Mouse (Mus musculus) adipocyte (in vitro differentiated cells): ENCODE data around the gene Lrrc29.
A peak's percentile ranks its signal among the peaks of the same experiment; 100 is the strongest.

Source experiments
- DNase-seq: peaks from one replicate; pipeline ENCODE4 v3.0.0-alpha.2; 2016; ENCODE audit warnings: low spot score

Lrrc29 gene

DNA sequence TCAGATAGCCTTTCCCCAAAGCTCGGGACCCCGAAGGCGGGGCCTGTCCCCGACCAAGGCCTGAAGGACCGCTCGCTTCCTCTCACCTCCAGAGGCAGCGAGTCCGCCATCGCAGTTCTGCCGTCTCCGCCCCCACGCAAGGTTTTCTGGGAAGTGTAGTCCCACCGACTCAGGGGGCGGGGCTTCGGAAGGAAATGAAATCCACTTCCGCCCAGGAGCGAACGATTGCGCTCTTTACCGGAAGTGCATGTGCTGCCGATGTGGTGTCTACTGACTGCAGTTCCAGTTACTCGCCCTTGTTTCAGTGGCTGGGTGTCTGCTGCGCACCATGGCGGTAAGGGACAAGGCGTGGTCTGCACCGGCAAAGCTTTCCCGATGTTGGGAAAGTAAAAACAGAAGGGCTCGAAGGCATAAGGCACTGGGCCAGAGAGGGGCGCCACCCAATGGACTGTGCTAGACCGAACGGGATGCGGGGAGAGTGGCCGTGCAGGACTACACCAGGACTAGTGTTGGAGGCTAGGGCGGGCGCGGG is at the start of gene Lrrc29, which contains the start of gene Tmem208:
Lrrc29 (minus strand) TSS at position 138 of the 532 bp plus-strand sequence.
Tmem208 (plus strand) TSS at position 214 of the 532 bp plus-strand sequence.
- DNase-seq: peak; percentile 99

DNA sequence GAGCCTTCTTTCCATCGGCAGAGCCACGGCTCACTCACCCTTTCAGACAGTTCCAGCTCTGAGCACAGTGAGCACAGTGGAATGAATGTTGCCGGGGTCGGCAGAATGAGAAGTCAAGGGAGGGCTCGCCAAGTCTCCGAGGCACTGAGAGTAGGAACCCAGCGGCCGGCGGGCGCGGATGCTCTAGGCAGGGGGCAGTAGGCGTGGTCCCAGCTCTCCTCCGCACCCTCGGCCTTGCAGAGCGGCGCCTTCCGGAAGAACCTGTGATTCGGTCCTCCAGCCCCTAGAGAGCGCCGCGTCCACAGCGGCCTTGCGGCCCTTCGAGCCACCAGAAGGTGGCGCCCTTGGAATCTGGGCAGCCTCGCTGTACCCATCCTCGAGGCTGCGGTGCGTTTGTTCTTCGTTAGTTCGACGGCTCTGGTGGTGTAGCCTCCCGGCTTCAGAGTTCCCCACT is 48.5 kb upstream of the Lrrc29 start:
- DNase-seq: no peak

GRCm38 (mm10) chr8:105373032-105373431 is 47.0 kb upstream of the Lrrc29 start, which contains the start of gene Plekhg4:
Gene Plekhg4, plus strand, starts transcription at chr8:105373274.
- DNase-seq: no peak

- no peak for DNase-seq
Observed at GRCm38 (mm10) chr8:105372473-105372872, 46.4 kb upstream of the Lrrc29 start.

DNA sequence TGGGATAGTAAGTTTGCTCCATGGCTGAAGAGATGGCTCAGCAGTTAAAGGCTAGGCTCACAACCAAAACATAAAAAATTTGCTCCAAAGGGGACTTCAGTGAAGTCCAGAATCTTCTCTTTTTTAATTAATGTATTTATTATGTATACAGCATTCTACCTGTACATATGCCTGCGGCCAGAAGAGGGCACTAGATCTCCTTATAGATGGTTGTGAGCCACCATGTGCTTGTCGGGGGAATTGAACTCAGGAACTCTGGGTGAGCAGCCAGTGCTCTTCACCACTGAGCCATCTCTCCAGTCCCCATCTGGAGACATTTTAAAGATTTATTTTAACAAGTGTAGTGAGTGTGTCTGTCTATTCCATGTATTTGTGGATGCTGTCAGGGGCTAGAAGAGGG is 41.0 kb upstream of the Lrrc29 start:
- peak; percentile 43 for DNase-seq

DNA sequence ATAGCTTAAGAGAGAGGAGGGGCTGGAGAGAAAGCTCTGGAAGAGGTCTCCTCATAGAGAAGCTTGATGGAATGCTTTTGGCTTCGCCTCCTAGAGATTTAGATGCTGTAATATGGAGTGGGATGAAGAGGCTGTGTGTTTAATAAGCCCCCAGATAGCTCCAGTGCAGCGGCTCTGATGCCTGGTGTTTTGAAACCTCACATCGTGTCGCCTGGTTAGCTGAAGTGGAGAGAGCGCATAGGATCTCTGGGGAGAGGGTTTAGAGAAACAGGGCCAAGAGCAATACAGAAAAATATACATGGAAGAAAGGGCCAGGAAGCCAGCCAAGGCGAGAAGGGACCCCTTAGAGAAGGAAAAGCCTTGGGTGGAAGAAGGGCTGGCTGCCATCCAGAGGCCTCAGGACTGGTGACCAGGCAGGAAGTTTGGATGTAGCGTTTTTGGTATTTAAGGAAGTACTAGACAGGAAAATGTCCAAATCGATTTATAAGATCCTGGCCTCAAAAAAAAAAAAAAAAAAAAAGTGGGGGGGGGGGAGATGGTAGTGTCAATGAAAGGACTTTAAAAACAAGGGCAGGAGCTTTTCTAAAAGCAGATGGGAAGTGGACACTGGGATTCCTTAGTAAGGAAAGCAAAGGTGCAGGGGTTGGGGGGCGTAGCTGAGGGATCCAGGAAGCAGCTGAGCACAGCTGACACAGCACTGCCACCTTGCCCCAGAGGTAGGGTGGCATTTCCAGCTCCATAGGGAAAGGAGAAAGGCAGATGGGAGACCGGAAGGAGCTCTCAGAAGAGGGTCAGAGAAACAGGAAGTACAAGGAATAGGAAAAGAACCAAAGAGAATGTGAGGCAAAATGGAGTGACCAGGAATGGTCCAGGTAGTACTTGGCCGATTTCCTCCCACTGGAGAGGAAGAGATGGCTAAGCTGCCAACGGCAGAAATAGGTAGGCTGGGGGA is 35.9 kb upstream of the Lrrc29 start:
- DNase-seq: no peak

- DNase-seq: peak; percentile 64
Observed at GRCm38 (mm10) chr8:105359646-105360045, 33.6 kb upstream of the Lrrc29 start.

GRCm38 (mm10) chr8:105359208-105359607 is 33.1 kb upstream of the Lrrc29 start:
- DNase-seq: no peak

DNA sequence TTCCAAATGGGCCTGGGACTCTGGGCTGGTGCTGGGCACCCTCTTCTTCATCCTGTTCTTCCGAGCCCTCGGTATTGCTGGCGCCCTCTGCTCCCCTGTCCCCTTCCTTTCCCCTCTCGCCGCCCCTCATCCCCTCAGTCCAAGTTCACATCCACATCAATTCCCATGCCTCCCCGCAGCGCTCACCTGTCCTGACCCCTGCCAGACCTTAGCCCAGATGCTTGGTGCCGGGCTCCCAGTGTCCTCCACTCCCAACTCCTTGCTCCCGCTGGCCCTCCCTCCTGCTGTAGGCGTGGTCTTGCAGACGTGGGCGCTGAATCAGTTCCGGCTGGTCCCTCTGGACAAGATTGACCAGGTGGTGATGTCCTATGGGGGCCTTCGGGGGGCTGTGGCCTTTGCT is 30.6 kb upstream of the Lrrc29 start:
- DNase-seq: no peak

- DNase-seq: no peak
Observed at GRCm38 (mm10) chr8:105355179-105356024, 29.3 kb upstream of the Lrrc29 start.

- DNase-seq: no peak
Observed at GRCm38 (mm10) chr8:105354549-105354948, 28.5 kb upstream of the Lrrc29 start.

DNA sequence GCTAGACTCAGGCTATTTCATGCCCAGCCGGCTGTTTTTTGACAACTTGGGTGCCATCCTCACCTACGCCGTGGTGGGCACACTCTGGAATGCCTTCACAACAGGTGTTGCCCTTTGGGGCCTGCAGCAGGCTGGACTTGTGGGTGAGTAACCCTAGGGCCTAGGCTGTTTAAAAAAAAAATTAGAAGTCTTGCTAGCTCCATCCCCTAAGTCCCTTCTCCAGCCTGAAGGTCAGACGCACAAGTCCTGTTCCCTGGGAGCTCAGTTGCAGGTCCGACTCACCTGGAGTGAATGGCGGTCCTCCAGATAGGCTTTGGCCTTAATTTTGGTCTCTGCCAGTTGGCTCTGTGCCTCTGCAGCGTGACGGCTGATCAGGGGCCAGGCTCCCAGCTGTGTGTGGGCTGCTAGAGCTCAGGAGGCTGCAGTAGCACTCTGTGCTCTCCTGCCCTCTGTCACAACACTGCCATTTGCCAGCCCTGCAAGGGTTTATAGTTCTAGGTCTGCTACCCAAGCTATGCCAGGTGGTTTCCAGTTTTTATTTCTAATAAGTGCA is 27.6 kb upstream of the Lrrc29 start:
- DNase-seq: no peak

GRCm38 (mm10) chr8:105350186-105350585 is 24.1 kb upstream of the Lrrc29 start:
- no peak for DNase-seq

- DNase-seq: no peak
Observed at GRCm38 (mm10) chr8:105349096-105349771, 23.2 kb upstream of the Lrrc29 start.

GRCm38 (mm10) chr8:105348450-105349095 is 22.5 kb upstream of the Lrrc29 start, which contains the start of gene Slc9a5:
Gene Slc9a5, plus strand, starts transcription at chr8:105348843.
- DNase-seq: peak; percentile 45

DNA sequence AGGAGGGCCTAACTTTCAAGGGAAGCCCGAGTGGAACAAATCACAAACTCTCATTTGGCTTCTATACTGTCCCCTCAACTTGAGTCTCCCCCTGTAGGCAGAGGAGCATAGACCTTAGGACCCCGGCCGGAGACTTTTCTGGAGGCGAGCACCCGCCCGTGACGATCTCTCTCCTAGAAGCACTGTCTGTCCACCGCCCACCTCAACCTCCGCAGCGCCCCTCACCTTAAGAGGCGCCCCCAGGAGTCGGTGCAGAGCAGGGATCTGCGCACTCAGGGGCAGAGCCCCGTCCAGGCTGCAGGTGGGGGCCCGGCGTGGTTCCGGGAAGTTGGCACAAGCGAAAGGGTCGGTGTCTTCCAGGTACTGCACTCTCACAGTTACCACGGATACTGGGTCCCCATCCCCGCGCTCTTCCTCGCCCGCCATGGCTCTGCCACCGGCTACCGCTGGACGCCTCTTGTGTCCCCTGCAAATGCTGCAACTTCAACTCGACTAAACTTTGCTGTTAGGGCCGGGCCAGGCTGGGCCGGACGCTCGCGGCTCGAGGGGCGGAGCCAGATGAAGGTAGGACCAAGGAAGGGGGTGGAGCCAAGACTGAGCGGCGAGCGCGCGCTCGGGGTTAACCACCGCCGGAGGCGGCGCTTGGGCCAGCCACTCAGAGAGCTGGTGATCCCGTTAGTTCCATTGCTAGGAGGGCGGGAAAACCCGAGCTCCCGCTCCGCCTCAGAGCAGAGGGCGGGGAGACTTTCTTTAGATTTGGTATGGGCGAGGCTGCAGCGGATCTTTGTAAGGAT is 21.5 kb upstream of the Lrrc29 start, which contains the start of gene Fhod1:
Fhod1 (minus strand) TSS at position 526 of the 794 bp plus-strand sequence.
- peak; percentile 99 for DNase-seq

- DNase-seq: peak; percentile 62
Observed at GRCm38 (mm10) chr8:105346611-105347427, 20.7 kb upstream of the Lrrc29 start.

- peak; percentile 71 for DNase-seq
Observed at GRCm38 (mm10) chr8:105345061-105345975, 19.2 kb upstream of the Lrrc29 start.
